Mouse (Mus musculus): Measurements from ENCODE around the gene Olfr373.

The Olfr373 gene

DNA sequence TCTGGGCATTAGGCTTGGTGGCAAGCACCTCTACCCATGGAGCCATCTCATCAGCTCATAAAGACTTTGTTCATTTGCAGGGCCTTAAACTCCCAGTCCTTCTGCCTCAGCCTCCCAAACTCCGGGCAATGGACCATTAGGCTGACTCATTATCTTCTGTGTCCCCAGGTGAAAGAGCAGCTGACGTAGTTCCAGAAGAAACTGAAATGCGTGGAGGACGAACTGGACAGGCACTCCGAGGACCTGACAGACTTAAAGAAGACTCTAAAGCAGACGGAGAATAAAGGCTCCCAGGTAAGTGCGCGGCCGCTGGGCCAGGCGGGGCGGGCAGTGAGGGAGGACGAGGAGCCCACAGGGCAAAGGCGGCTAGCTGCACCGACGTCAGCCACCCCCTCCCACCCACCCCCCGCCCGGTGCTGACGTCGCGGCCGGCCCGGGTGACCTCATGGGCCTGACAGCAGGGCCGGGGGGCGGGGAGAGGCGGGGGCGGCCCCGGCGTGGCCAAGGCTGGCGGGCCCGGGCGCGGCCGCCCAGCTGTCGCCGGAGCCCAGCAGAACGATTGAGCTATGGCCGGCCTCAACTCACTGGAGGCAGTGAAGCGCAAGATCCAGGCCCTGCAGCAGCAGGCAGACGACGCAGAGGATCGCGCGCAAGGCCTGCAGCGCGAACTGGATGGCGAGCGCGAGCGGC is 51.9 kb downstream of the Olfr373 start, which contains the start of gene Tpm4:
Tpm4 (plus strand) TSS at position 220 of the 690 bp plus-strand sequence.
- DNase-seq = peak; percentile 75 to 90

DNA sequence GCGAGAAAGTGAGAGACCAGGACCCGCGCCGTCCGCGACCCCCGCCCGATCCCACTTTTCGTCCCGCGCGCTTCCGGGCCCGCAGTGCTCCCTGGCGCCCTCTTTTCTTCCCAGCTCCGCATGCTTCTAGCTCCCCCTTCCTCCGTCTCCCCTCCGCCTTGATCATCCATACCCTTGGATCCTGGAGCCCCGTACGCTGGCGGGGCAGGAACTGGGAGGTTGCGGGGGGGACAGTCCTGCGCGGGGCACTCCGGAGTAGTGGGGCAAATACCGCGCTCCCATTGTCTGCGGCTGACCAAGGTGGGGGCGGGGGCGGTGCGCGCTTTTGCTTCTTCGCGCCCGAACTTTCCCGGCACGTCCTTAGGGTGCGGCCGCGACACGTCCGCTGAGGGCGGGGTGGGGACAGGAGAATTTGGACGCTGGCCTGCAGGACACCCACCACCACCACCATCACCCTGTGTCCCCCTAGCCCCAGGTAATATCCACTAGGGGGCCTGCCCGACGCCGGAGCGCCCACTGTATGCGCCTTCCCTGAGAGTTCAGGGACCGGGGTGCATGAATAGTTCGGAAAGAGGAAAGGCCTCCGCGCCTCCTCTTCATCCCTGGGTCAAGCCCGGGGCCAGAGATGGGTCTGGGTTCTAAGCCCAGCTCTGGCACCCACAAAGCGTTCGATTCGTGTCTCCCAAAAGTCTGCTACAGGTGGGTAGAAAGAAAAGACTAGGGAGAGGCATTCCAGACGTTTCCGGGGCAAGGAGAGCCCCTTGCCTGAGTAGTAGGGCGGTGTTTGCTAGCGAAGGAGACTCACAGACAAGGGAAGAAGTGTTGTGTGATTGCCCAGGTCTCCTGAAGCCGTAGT is 52.7 kb downstream of the Olfr373 start:
- DNase-seq = peak; percentile 43 to 65

DNA sequence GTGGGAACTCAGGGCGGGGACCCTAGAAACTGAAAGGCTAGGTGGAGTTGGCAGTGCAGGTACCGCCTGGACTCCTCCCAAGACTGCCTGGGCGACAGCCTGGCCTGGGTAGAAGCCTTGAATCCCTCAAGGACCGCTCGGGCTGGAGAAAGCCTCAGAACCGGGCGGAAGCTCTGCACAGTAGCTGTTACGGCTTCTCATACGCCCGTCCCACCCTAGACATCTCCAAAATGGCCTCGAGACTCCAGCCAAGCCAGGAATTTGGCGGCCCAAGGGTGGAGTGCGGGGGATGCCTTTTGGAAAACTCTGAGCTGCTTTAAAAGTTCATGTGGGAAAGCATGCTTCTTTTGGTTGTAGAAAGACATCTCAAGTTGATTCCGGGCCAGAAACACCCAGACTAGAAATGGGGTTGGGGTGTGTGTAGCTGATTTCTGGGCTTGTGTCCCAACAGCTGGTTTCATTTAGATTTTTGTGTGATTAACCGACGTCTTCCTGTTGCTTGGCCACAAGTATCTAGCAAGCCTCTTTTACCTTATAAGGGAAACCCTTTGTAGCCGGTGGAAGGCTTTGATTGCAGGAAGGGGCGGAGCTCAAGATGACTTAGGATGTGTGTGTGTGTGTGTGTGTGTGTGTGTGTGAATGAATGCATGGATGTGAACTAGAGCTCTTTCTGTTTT is 53.5 kb downstream of the Olfr373 start:
- peak; percentile 81 to 84 for DNase-seq

DNA sequence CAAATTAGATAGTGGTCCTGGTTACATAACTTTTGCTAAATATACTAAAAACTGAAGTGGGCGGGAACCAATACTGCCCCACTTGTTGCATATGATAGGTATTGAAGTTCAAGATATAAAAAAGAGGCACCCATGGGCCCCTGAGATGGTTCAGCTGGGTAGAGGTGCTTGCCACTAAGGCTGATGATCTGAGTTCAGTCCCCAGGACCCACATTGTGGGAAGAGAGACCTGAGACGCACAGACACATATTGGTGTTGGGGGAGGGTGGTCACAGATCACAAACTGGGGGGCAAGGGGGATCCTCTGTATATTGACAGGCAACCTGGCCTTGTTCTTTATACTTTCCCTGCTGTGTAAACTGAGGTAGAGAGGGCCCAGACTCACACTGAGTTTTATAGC is 54.5 kb downstream of the Olfr373 start:
- DNase-seq = no peak

DNA sequence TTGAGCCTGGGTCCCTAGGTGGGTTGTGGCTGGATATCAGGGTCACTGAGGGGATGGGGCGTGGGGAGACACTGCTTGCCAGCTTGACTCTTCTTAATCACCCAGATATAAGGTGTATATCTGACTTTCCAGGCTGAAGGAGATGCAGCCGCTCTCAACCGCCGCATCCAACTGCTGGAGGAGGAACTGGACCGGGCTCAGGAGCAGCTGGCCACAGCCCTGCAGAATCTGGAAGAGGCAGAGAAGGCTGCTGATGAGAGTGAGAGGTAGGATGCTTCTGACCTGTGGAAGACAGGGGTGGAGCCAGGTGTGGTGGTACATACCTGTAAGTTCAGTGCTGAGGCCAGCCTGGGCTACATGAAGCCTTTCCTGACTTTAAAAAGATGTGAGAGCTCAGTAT is 55.5 kb downstream of the Olfr373 start:
- DNase-seq = no peak

DNA sequence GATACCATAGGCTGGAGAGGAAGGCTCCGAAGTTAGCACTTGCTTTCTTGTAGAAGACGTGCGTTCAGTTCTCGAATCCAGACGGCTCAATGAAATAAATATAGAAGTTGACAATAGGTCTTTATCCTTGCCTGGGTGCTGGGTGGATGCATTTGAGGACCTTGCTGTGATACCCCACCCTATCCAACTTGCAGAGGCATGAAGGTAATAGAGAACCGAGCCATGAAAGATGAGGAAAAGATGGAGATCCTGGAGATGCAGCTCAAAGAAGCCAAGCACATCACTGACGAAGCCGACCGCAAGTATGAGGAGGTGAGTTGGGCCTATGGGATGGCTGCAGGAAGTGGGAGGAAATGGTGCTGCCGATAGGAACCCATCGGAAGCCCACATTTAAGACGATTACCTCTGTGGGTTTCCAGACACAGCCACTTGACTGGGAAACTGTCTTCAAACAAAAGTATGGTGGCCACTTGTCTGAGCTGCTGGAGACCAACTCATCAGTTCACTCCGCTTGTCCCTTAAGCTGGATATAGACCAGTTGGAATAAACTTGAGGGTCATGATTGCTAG is 60.4 kb downstream of the Olfr373 start:
- DNase-seq = no peak

DNA sequence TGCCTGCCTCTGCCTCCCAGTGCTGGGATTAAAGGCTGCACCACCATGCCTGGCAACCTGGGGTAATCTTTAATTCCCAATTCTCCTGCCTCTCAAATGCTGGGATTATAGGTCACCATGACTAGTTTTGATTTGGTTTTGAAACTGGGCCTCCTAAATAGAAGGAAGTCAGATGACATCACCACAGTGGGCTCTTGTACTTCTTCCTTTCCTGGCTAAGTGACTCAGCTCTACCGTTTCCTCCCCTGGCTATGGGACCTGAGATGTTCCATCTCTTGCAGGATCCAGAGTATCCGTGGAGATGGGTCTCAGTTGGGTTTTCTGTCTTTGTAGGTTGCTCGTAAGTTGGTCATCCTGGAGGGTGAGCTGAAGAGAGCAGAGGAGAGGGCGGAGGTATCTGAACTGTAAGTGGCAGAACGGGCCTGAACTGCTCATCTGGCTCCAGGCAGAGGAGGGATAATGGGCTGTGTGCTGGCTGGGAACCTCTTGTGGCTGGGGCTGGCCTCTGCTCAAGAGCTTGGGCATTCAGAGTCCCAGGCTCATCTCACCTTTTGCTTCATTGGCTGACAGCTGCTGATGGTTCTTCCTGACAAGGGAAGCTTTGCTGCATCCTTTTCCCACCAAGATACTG is 61.5 kb downstream of the Olfr373 start:
- no peak for DNase-seq

DNA sequence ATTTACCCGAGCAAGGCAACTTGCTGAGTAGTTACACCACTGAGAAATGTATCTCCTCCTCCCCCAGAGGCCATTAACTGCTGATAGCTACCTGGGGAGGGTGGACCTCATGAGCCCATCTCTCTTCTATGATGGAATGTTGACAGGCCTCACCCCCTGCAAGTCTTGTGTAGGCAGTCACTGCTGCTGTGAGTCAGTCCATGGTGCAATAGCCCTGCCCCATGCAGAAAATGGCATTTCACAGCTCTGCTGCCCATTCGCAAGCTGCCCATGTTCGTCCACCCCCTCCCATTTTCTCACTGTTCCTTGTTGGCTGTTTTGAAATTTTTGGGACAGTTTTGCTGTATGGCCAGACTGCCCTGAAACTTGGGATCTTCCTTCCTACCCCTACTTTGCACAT is 62.5 kb downstream of the Olfr373 start:
- no peak for DNase-seq

DNA sequence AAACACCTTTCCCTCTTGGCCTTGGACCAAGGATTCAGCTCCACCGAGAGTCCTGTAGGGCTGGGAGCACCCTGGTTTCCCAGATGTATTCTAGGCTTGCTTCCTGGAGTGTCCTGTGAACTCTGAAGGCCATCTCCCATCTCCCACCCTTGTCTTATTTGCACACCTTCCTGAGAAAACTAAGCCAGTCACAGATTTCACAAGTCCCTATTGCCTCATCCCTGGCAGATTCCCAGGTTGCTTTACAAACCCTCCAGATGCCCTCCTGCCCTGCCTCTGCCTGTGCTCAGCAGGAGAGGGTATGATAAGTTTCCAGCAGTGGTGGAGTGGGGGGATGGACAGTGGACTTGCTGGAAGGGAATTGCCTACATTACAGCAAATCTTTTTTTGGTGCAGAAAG is 63.1 kb downstream of the Olfr373 start:
- no peak for DNase-seq

DNA sequence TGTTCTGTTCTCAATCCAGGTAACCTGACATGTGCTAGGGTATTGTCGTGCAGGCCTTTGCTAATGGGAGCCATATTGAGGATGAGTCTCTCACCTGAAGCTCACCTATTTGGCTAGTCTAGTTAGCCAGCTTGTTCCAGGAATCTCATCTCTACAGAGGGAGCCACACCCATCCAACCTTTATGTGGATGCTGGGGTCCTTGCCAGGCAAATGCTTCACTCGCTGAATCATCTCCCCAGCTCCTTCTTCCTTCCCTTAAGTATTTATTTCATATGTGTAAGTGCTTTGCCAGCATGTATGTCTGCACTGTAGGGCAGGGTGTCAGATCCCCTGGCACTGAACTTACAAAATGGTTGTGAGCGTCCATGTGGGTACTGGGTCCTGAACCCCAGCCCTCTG is 63.6 kb downstream of the Olfr373 start:
- no peak for DNase-seq

DNA sequence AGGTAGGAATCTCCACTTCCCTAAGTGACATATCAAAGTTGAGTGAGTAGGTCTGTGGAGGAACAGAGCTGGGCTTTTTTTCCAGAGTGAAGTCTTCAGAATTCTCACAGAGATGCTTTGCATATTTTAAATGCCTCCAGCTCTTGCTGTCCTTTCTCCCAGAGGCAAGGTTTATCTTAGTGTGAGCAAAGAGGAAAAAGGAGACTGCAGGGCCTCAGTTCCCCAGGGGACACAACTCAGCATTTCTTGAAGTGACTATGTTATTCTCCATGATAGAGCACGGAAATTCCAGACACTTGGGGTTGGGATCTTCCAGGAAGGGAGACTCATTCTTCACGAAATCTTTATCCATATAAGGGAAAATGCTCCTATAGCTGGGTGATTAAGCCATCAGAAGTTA is 64.3 kb downstream of the Olfr373 start:
- DNase-seq = peak in 1 of 2 experiments; percentile 31

DNA sequence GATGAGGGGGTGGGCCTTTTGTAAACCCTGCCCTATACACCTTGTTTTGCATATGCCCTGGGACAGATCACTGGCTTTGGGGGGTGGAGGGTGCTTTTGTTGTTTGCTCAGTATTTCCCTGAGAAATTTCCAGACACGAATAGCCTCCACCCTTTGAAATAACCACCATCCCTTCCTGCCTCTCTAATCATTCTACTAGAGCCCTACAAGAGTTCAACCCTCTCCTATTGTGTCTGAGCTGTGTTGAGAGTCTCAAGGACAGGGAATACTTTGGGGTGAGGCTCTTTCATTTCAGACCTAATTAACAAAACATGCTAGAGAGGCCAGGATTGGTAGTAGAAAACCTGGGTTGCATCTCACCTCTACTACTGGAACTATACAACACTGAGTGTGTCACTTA is 66.1 kb downstream of the Olfr373 start:
- DNase-seq = no peak

DNA sequence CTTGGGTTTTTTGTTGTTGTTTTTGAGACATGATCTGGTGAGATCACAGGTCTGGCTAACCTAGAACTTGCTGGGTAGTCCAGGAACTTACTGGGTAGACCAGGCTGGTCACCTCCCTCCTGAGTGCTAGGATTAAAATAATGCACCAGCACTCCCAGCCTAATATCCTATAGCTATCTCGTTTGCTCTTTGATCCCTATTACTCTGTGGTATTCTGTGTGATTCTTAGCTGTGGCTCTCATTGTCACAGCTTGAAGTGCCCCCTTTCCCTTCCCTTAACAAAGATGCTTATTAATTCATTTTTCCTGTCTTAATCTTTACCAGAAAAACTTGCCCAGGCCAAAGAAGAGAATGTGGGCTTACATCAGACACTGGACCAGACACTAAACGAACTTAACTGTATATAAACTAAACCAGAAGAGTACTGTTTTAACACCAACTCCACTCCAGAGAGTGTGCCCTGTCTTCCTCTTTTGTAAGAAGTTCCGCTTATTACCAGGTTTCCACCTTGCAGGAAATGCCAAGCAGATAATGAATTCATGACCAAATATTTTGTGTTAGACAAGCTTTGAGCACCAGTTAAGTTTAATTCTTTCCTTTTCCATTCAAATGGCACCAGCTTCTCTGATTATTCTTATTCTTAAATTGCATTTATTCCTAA is 68.6 kb downstream of the Olfr373 start:
- DNase-seq = no peak
